In genomic region chr17:29448055-29448454, GRCm38 (mm10) we compare ENCODE assay signal across 17 mouse cellular contexts. TPM values are rescaled to one million over a fixed set of nuclear protein-coding genes. Genes with fewer than 3 reads are reported as not detected.
DNase-seq lines count a peak whose midpoint lies in the region; ATAC-seq lines count a peak whose summit lies in the region.
"Had no signal": no experiment of that assay in that cellular context is flagged by ENCODE, and none has a peak within 500 bp of the region (broad histone marks: within the 10 kb centered on the region; RNA-seq: fewer than 3 reads in every experiment).

No protein-coding gene starts in this region.

- no peaks in the 10 kb centered on the region for H3K9me3 ChIP-seq in heart, embryonic 11.5 days (replicated peaks; ENCODE audit: control insufficient read depth, low read length)
- peaks cover 8% of the 10 kb centered on the region; the same call in 1 of the 2 replicates for H3K9me3 ChIP-seq in megakaryocyte, embryonic 14.5 days
- no peaks in the 10 kb centered on the region for H3K9me3 ChIP-seq in limb, embryonic 12.5 days
- H3K9me3 ChIP-seq: limb, embryonic 15.5 days had no signal

- H3K4me2 ChIP-seq in heart, embryonic 11.5 days: peak overlapping the region; percentile 32; the same call in 1 of the 2 replicates
- no peak overlapping the region for H3K4me2 ChIP-seq in limb, embryonic 12.5 days
- H3K4me2 ChIP-seq: limb, embryonic 15.5 days had no signal

- 0 out of 2 replicates have a peak overlapping the region, but pooled peaks have one; percentile 16 for H3K9ac ChIP-seq in heart, embryonic 11.5 days (ENCODE audit: low read depth, low read length)
- no peak overlapping the region for H3K9ac ChIP-seq in limb, embryonic 12.5 days (replicated peaks)
- H3K9ac ChIP-seq: limb, embryonic 15.5 days had no signal

- no peaks in the 10 kb centered on the region for H3K36me3 ChIP-seq in heart, embryonic 11.5 days (ENCODE audit: control insufficient read depth, insufficient read depth, low read length)
- peaks cover 5% of the 10 kb centered on the region for H3K36me3 ChIP-seq in megakaryocyte, embryonic 14.5 days (replicated peaks; ENCODE audit: low read length)
- no peaks in the 10 kb centered on the region for H3K36me3 ChIP-seq in limb, embryonic 12.5 days
- H3K36me3 ChIP-seq: limb, embryonic 15.5 days had no signal

- H3K4me1 ChIP-seq in heart, embryonic 11.5 days (ENCODE audit: control insufficient read depth, insufficient read depth, low read length): peaks cover 41% of the 10 kb centered on the region
- H3K4me1 ChIP-seq in megakaryocyte, embryonic 14.5 days: peaks cover 79% of the 10 kb centered on the region
- peaks cover 15% of the 10 kb centered on the region for H3K4me1 ChIP-seq in limb, embryonic 12.5 days (replicated peaks)

- WGBS in heart, embryonic 11.5 days (ENCODE audit: insufficient replicate concordance): 43% methylated on average over 8 of the region's 8 CpGs
- 59% methylated on average over 8 of the region's 8 CpGs for WGBS in limb, embryonic 12.5 days

- ATAC-seq in heart, embryonic 11.5 days (replicated peaks; ENCODE audit: insufficient number of reproducible peaks, low FRiP score, low TSS enrichment): no peak
- no peak for ATAC-seq in megakaryocyte, adult 5-6 weeks (ENCODE audit: poor library complexity, severe bottlenecking)
- ATAC-seq in limb, embryonic 12.5 days (ENCODE audit: insufficient number of reproducible peaks, insufficient read depth, low FRiP score, low TSS enrichment, low read depth): no peak
- ATAC-seq: forebrain, embryonic 14.5 days had no signal

- no peak for DNase-seq in heart, adult 8-10 months (ENCODE audit: low spot score)
- peak; percentile 65 for DNase-seq in yolk sac, embryonic 10.5 days (ENCODE audit: low spot score)
- no peak for DNase-seq in frontal cortex, postnatal 14 days (ENCODE audit: low spot score in 2 of 2)
- DNase-seq in cerebellum, adult 9-10 months: no peak
- DNase-seq: cerebellum, adult 11-12 months; embryo, embryonic 11 days; heart, postnatal 4 days; kidney, adult 11 months; kidney, postnatal 4 days; layer of hippocampus, postnatal 36 days had no signal

- no peaks in the 10 kb centered on the region for H3K27me3 ChIP-seq in heart, embryonic 11.5 days (ENCODE audit: control insufficient read depth, insufficient read depth, low read length)
- H3K27me3 ChIP-seq in megakaryocyte, embryonic 14.5 days (replicated peaks): no peaks in the 10 kb centered on the region
- no peaks in the 10 kb centered on the region for H3K27me3 ChIP-seq in limb, embryonic 12.5 days
- H3K27me3 ChIP-seq: limb, embryonic 15.5 days had no signal

- H3K27ac ChIP-seq in heart, embryonic 11.5 days (ENCODE audit: low read depth, low read length): peak overlapping the region; percentile 91
- H3K27ac ChIP-seq in limb, embryonic 12.5 days: peak overlapping the region; percentile 72
- H3K27ac ChIP-seq: limb, embryonic 15.5 days had no signal

- no peak overlapping the region for H3K4me3 ChIP-seq in heart, embryonic 11.5 days (ENCODE audit: low read depth, low read length)
- peak overlapping the region; percentile 76 for H3K4me3 ChIP-seq in megakaryocyte, embryonic 14.5 days (replicated peaks)
- H3K4me3 ChIP-seq in limb, embryonic 12.5 days (replicated peaks): no peak overlapping the region
- H3K4me3 ChIP-seq: limb, embryonic 15.5 days; myocyte had no signal

RNA-seq across cellular contexts. Expression of gene Pim1, which starts 42.5 kb away (rescaled TPM):
- 23.5 and 27.3 TPM in 2 replicates for polyA plus RNA-seq in heart, embryonic 11.5 days (2014; fragmentation: Nextera tagmentation; extraction: Ambion mirVana)
- total RNA-seq in heart, adult 8-10 months (2022): 10 to 100 TPM; 16.0 to 22.3 (median 17.4) TPM
- 350 and 629 TPM in 2 replicates for polyA plus RNA-seq in megakaryocyte, embryonic 14.5 days (2012; ENCODE audit: insufficient read depth, low replicate concordance)
- total RNA-seq in megakaryocyte, adult 5-6 weeks (2015): 65.2 and 66.9 TPM in 2 replicates
- total RNA-seq in megakaryocyte, adult 5-6 weeks (2017): 155 and 168 TPM in 2 replicates
- 21.4 and 24.2 TPM in 2 replicates for polyA plus RNA-seq in limb, embryonic 12.5 days (2016; fragmentation: Nextera tagmentation; extraction: Ambion mirVana)

Comparison
In these comparisons a context has a peak if more than half of its experiments do, and no peak if none do; other contexts are left out.
1. RNA of gene Pim1, which starts 42.5 kb away (polyA plus RNA-seq): 350 to 629 TPM in megakaryocyte, embryonic 14.5 days; 23.5 to 27.3 TPM in heart, embryonic 11.5 days and 21.4 to 24.2 TPM in limb, embryonic 12.5 days; every median in the first group is over 10 times any median in the second.